Mouse (Mus musculus): ENCODE results near the gene Stx4a.
"Not testable (repeated sequence)": the region's sequence is repeated elsewhere in the genome, so short reads cannot be mapped to it uniquely, and the experiment has no call there.

Gene Stx4a

DNA sequence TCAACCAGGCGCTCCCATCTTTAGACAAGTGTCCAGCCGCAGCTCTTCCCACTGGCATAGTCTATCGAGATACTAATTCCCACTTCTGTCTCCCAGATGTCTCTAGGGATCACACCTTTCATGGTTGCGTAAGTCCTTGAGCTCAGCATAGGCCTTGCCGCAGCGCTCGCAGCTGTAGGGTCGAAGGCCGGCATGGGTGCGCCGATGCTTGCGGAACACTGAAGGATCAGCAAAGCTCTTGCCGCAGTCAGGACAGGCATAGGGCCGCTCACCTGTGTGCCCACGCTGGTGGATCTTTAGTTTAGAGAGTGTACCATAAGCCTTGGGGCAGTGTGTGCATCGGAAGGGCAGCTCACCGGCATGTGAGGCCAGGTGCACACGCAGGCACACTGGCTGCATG is 43.5 kb downstream of the Stx4a start:
- DNase-seq (ENCODE audit: low spot score in 2 of 2) = no peak

DNA sequence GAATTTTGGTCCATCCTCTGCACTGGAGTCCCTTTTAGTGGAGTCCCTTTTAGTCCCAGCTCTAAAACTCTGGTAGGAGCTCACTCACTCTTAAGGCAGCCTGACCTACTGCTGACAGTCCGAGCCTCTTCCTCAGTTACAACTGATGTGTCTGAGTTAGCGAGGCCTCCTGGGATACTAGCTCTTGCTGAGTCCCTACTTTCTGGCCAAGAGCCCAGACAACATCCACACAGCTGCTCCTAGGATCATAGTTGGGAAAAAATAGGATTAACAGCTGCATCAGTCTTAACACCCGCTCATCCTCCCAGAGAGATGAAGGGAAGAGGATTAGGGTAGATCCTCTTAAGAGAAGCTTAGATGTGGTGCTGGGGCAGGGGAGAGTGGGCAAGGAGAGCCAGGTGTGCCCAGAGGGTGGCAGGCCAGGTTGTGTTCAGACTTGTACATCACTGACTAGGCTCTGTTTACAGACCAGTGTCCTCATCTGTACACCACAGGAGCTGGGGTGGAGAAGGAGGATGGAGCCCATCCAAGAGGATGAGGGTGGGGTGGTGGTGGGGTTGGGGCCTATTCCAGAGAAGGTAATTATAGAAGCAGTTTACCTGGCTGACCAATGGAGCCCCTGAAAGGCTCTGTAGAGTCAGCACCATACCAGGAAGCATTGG is 45.2 kb downstream of the Stx4a start:
- no peak for DNase-seq (ENCODE audit: low spot score in 2 of 2)

DNA sequence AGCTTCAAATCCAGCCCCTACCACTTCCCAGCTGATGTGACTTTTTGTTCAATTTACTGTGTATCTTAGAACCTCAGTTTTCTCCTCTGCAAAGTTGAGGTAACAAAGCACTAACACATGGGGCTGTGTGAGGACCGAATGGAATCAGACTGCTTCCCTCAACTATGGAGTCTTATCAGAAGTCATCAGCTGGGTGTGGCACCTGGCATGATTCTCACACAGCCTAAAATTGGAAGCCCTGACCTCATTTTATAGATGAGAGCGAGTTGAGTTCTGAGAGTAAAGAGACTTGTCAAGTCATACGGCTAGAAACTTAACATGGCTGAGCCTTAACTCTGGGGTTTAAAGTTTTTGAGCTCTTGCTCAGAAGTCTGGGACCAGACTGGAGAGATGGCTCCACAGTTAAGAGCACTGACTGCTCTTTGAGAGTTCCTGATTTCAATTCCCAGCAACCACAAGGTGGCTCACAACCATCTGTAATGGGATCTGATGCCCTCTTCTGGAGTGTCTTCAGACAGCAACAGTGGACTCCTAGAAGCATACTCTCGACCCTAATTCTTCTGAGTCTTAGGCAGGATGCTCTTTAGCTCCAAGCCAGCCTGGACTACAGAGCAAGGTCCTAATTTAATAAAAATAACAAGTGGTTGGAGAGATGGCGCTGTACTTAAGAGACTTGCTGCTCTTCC is 46.2 kb downstream of the Stx4a start:
- DNase-seq (ENCODE audit: low spot score in 2 of 2) = no peak

DNA sequence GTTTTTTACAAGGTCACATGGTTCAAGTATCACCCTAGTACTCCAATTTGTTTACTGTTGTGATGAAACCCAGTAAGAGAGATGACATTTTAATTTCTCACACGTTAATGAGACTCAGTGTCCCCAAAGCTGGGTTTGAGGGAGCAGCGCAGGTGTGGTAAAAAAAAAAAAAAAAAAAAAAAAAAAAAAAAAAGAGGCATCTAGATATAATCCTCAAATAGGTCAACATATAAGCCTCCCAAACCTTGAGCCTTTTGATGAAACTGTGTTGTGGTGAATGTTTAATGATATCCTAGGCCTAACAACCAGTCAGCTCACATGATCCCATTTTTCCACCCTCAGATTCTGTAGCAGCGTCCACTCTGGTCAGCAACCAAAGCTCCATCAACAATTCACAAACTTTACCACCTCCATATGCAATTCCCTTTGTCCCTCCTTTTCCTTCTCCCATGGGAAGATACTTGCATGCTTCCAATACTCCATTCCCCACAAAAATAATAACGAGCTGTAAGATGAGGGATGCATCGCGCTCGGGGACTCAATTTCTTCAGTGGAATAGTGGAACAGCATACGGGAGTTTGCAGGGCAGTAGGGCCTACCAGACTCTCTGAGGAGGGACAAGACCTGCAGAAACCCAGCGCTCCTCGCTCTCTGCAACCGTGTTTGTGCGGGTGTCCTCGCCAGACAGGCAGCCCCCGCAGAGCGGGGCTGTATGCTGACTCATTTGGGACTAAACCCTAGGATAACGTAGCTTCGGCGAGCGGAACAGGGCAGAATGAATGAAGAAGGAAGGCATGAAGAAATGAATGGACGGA is 50.9 kb downstream of the Stx4a start:
- DNase-seq (ENCODE audit: low spot score in 2 of 2) = no peak

DNA sequence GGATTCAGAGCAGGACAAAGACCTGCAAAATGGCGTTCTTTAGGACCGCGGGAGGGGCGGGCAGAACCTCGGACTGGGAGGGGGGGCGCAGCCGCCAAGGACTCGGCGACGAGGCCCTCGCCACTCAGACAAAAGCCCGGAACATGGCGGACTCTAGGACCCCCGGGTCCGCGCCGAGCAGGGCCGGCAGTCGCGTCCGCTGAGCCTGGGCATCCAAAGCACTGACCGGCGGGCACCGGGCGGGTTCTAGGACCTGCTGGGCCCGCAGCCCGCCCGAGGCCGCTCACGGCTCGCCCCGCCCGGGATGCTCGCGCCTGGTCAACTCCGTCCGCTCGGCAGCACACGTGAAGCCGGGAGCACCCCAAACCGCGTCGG is 51.5 kb downstream of the Stx4a start:
- peak; percentile 84 to 85 for DNase-seq (ENCODE audit: low spot score in 2 of 2)

DNA sequence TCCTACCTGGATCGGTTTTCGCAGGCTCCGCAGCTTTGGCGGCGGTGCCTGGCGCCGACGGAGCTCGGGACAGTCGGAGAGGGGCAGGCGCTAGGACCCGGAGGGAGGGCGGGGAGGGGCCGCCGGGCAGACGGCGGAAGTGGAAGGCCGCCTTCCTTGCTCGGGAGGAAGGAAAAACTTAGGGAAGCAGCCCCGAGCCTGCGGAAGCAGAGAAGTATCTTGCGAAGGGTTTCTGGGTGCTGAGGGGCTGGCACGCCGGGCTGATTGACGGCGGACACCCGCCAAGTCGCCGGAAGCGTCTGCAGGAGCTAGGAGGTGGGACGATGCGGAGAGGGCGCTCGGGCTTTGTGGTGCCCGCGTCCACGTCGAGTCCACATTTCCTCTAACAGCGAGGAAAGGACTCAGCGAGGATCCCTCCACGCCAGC is 52.0 kb downstream of the Stx4a start, which contains the start of gene Zfp646:
Gene Zfp646 (plus strand): TSS at position 181 of the 426 bp plus-strand sequence.
- DNase-seq (ENCODE audit: low spot score in 2 of 2) = peak; percentile 63 to 67

DNA sequence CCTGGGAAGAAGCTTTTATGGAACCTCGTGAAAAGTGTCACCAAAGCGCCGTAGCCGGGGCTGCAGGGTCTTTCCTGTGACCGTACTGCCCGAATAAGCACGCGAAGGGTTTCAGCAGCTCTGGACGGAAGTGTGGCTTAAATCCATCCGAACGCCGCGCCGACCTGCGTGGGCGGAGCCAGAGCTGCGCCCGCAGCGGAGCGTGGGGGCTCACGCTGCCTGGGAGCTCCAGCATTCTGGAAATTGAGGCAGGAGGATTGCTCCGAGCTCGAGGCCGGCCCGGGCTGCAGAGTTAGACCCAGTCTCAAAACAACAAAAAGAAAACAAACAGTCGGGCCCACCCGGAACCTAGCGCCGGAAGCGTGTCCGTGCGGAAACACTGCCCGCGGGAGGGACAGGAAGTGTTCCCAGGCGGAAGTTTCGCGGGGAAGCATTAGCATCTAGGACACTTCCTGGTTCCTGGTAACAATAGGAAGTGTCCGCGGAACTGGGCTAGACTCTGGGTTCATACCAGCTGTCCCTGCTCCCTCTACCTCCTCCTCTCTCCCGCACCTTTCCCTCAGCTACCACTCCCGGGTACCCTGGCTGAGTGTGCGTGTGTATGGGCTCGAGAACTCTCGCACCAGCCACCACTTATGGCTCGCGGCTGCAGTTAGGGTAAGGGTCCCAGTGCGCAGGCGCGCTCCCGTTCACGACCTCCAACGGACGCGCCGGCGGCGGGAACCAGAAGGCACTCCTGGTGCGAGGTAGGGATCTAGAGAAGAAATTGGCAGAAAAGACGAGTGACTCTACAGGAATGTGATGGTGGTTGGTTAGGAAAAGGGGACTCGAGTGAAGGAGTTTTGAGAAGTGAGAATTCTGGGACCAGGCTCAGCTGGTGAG is 52.6 kb downstream of the Stx4a start, which contains the start of gene Zfp668:
Gene Zfp668 (minus strand): TSS at position 362 of the 882 bp plus-strand sequence.
- DNase-seq (ENCODE audit: low spot score in 2 of 2) = peak; percentile 80 to 84

DNA sequence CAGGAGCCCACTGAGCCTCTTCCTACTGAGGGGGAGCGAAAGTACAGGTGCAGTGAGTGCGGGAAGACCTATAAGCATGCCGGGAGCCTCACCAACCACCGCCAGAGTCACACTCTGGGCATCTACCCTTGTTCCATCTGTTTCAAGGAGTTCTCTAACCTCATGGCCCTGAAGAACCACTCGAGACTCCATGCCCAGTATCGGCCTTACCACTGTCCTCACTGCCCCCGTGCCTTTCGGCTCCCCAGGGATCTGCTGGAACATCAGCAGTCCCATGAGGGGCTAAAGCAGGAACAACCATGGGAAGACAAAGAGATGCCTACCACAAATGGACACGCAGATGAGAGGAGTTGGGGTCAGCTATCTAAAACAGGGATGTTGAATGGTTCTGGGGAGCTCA is 55.2 kb downstream of the Stx4a start:
- DNase-seq (ENCODE audit: low spot score in 2 of 2) = no peak

DNA sequence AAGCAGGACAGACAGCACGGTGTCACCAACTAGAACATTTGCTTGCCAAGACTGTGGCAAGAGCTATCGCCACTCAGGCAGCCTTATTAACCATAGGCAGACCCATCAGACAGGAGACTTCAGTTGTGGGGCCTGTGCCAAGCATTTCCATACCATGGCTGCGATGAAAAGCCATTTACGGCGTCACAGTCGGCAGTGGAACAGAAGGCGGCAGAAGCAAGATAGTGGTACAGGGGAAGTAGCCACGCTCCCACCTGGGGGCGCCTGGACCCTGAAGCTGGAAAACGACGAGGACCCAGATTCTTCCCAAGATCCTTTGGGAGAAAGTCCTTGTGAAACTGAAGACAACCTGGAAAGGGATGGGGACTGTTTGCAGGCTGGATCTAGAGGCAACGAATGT is 56.3 kb downstream of the Stx4a start:
- DNase-seq (ENCODE audit: low spot score in 2 of 2) = no peak

DNA sequence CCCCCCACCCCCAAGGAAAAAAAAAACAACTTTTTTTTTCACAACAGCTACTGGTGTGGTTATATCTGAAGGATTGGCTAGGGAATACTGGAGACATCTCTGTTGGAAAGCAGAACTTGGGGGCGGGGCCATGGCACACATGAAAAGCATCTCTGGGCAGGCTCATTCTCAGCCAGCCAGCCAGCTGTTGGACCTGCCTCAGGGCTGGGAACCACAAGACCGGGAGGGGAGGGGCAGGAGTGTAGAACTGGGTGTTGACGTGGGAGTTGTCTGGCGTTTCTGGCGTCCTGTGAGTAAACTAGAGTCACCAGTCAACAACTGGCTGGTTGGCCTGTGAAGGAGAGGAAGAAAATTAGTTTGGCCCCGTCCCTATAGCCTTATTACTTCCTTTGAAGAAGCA is 61.9 kb downstream of the Stx4a start:
- DNase-seq (ENCODE audit: low spot score in 2 of 2) = no peak

DNA sequence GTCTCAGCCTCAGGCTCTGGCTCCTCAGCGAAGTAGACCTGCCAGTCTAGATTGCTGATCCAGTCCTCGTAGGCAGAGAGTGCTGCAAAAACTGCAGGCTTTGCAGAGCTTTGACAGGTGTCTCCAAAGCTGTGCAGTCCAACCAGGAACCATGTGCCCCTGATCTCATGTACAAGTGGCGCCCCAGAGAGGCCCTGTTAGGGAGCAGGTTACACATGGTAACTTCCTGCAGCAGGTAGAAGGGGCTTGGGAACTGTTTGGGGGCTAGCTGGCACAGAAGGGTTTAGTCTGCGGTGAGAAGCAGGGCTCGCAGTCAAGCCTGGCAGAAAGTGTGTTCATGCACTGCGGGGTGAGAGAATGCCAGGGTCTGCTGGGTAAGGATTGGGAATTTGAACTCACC is 62.5 kb downstream of the Stx4a start:
- DNase-seq (ENCODE audit: low spot score in 2 of 2) = no peak

DNA sequence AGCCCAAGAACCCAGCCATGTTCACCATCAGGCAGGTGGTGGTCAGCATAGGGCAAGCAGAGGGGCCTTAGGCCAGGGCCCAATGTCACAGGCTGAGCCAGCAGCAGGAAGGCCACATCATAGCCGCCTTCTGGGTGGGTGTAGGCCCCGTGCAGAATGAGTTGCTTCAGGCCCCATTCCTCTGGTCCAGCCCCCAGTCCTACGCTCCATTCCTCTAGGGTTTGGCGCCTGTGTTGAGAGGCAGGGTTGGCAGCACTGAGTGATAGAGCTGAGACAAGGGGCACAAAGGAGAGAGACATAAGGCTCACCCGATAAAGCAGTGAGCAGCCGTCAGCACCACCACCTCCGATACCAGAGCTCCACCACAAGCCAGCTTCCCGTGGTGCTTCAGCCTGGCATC is 63.1 kb downstream of the Stx4a start:
- no peak for DNase-seq (ENCODE audit: low spot score in 2 of 2)

DNA sequence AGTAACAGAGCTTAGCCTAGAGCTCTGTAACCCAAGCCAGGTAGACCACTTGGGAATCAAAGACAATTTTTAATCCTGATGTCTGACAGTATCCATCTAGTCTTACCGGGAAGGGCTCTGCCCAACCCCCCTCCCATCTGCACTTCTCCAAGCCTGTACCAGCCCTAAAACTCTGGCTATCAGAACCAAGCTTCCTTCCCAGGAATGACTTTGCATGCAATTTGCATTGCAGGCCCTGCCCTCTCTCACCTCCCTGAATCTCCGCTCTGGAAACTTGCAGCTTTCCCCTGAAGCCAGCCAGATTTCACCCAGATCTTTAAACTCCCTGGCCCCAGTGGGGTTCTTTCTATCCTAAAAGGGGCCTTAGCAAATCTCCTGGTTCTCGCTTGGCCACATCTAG is 63.7 kb downstream of the Stx4a start:
- DNase-seq (ENCODE audit: low spot score in 2 of 2) = no peak

DNA sequence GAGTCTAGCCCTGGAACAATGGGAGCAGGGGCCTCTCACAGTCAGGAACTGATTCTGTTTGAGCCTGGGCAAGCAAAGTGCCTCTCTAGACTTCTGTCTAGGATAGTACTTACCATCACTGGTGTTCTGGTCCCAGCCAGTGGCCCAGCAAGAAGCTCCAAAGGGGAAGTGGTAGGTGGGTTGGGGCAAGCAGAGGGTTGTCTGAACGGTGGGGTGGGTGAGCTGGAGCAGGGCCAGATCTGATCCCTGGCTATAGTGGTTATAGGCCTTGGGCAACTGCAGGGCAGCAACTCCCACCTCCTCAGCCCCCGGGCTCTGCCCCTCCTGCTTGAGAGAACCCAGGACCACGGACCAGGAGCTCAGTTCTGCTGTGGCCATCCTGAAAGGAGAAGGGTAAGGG is 64.7 kb downstream of the Stx4a start:
- DNase-seq (ENCODE audit: low spot score in 2 of 2) = no peak

DNA sequence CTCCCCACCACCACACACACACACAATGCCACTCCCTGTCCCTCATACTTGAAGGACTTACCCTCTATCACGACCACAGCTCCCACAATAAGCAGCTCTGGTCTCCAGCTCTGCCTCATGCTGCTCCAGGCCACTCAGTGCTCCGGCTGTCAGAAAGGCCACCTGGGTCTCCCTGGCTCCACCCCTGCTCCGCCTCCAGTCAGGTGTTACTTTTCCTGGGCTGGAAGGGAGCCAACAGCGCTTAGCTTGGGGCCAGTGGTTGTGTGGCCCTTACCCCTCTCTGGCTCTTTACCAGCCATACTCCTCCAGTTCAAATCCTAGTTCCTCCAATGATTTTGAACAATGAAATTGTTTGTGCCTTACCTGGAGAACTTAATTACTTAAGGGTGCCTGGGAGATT is 66.7 kb downstream of the Stx4a start, which contains the start of gene Prss53:
Gene Prss53 (minus strand): TSS at position 173 of the 400 bp plus-strand sequence.
- no peak for DNase-seq (ENCODE audit: low spot score in 2 of 2)

DNA sequence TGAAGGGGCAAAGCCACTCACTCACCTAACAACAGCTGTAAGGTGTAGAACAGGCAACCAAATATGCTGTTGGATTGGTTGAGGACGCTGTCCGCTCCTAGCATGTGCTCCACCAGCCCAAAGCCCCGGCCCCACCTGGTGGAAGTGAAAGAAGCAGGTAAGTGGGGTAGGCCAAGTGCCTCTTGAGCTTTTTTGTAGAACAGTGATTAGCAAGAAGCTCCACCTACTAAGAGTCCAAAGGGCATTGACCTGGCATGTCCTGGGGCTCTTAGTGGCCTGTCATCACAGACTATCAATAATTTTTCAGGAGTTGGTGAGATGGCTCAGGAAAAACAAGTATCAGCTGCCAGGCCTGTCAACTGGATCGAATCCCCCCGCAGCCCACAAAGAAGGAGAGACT is 70.4 kb downstream of the Stx4a start:
- no peak for DNase-seq (ENCODE audit: low spot score in 2 of 2)

DNA sequence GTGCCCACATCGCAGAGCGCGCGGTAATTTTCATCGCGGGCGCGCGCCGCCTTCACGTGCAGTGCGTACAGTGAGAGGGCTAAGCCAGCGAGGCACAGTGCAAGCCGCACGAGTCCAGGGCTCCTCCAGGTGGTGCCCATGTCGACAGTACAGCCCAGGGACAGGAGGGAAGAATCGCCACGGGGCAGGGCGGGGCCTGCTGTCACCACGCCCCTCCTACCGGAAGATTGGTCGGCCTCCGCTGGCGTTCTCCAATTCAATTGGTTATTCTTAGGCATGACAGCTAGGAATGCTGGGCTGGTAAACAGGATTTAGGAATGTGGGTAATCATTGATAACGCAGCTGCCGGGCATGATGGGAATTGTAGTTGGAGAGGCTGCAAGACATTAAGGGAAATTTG is 71.3 kb downstream of the Stx4a start, which contains the start of the genes Gm21974 and Vkorc1:
Gene Gm21974 (minus strand): TSS at position 13 of the 400 bp plus-strand sequence.
Gene Vkorc1 (minus strand): TSS at position 176 of the 400 bp plus-strand sequence.
- peak; percentile 83 for DNase-seq (ENCODE audit: low spot score in 2 of 2)

DNA sequence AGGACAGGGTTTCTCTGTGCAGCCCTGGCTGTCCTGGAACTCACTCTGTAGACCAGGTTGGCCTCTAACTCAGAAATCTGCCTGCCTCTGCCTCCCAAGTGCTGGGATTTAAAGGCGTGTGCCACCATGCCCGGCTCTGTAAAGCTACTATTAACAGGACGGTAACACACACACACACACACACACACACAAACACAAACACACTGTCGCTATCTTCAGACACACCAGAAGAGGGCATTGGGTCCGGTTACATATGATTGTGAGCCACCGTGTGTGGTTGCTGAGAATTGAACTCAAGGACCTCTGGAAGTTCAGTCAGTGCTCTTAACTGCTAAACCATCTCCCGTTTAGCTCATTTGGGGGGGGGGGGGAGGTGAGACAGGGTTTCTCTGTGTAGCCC is 71.8 kb downstream of the Stx4a start:
- DNase-seq (ENCODE audit: low spot score in 2 of 2) = not testable (repeated sequence)

DNA sequence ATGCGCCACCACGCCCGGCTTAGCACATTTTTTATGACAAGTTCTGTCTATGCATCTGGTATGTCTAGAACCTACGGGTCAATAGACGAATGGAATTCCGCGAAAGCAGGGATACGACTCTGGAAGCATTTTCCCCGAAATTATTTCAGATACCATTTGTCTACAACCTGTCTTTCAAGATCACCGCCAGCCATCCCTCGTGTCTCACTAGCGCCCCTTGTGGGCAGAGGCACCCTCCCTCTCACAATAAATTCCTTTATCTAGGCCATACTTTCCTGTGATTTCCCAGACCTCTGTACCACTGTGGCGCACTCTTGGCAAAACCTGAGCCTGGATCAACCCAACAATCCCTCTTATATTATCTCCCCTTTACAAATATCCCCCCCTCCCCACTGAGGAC is 72.3 kb downstream of the Stx4a start:
- peak; percentile 50 to 76 for DNase-seq (ENCODE audit: low spot score in 2 of 2)

DNA sequence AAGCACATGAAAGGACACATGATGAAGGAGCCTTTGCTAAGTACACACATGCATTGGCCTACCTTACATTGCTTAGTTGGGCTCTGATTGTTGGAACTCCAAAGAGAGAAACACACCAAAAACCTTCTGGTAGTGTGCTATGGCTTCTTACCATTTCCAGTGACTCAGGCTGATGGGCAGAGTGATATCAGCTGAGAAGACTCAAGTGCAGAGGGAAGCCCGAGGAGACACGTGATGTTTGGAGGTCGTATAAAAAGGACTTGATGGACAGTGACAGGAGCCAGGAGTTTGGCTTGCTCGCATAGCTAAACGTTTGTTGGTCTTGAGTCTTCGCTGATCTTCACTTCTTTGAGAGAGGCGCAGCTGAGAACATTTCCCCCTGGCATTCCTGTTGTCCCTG is 73.4 kb downstream of the Stx4a start:
- DNase-seq (ENCODE audit: low spot score in 2 of 2) = no peak
